Mouse (Mus musculus): Measurements from ENCODE around the gene Rbm8a. TPM values are rescaled to one million over a fixed set of nuclear protein-coding genes. Genes with fewer than 3 reads are reported as not detected.
"Not testable (repeated sequence)": the region's sequence is repeated elsewhere in the genome, so short reads cannot be mapped to it uniquely, and the experiment has no call there.

Gene Rbm8a
- polyA plus RNA-seq, 1 experiment = 14.3 TPM

DNA sequence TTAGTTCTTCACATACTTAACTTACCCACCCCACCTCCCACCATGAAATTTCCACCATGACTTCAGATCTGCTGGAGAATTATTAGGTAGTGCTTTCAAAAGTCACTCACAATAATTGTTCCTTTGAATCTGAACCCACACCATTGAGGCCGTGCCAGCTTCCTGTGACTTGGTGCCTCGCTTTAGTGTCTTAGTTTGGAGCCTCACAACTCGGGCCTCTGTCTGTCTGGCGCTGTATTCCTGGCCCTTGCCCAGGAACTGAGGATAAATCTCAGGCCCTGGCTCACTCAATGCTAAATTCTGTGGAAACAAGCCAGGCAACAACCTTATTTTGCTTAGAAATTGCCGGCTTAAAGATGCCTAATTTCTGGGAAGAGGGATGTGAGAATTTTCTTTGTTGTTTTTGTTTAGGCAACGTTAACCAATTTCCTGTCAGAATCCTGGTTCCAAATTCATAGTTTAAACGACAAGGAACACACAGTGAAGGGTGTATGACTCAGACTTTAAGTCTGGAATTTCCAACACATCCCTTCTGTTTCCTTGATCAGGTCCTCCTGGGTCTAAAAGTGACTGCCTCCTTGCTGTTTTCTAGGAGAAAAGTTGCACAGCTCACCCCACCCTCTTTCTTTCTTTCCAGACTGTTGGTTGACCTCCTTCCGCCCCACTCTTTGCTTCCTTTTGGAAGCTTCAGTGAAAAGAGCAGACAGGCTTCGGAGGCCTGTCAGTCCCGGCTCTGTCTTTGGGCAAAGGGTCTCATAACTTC lies 27.6 kb upstream of the Rbm8a start:
- no peaks in the 10 kb centered on the region for H3K36me3 ChIP-seq (ENCODE audit: control insufficient read depth)

DNA sequence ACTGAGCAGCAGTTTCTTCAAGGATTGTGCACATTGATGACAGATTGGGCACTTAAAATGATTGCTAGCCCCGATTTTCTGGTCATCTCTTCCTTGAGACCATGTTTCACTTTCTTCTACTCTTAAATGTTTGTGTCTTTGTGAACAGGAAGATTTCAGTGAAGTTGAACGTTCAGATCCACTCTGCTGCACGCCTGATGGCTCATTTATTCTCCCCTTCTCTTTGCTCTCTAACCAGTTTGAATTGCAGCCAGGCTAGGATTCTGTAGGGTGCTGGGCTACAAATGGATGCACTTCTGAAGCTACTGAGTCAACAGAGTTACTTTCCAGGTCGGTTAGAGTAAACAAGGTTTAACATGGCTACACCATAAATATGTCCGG lies 27.0 kb upstream of the Rbm8a start:
- Histone ChIP-seq H3K9me3 (ENCODE audit: control insufficient read depth, low read length) (peaks cover 8% of the 10 kb centered on the region), H3K27me3 (ENCODE audit: control insufficient read depth) (peaks cover 63% of the 10 kb centered on the region), H3K36me3 (ENCODE audit: control insufficient read depth) (no peaks in the 10 kb centered on the region), H3K4me3 (replicated peaks) (no peak overlapping the region), H3K4me1 (ENCODE audit: control insufficient read depth) (peaks cover 12% of the 10 kb centered on the region)
- no peak for TF ChIP-seq TAL1 (IDR thresholded peaks at IDR 0.05; ENCODE audit: low read length)
- no peak for TF ChIP-seq GATA1 (IDR thresholded peaks at IDR 0.05; ENCODE audit: low read length)

More for the DNA sequence above, 27.6 kb upstream of the Rbm8a start:
- Histone ChIP-seq H3K4me3 (replicated peaks) (no peak overlapping the region), H3K9me3 (ENCODE audit: control insufficient read depth, low read length) (peaks cover 12% of the 10 kb centered on the region), H3K27me3 (ENCODE audit: control insufficient read depth) (peaks cover 68% of the 10 kb centered on the region), H3K4me1 (ENCODE audit: control insufficient read depth) (peaks cover 17% of the 10 kb centered on the region)
- no peak for TF ChIP-seq TAL1 (IDR thresholded peaks at IDR 0.05; ENCODE audit: low read length)
- TF ChIP-seq GATA1 (IDR thresholded peaks at IDR 0.05; ENCODE audit: low read length) = no peak

DNA sequence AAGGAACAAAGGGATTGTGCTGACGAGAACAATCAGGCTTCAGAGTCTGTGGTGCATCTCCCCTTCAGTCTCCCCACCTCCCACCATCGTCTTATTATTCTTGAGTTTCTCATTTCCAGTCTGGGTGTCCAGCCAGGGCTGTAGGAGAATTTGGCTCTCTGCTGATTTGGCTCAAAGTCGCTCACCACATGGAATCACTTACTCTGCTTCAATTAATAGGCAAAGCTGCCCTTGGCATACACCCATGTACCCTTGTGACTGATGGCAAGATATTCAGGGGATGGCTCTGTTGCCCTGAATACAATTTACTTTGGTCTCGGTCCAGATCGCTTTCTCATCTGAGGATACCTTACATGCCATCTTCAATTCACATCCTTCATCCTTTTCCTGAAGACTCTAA lies 26.4 kb upstream of the Rbm8a start:
- H3K4me1 ChIP-seq (ENCODE audit: control insufficient read depth) = peaks cover 9% of the 10 kb centered on the region
- H3K27me3 ChIP-seq (ENCODE audit: control insufficient read depth) = peaks cover 56% of the 10 kb centered on the region
- H3K36me3 ChIP-seq (ENCODE audit: control insufficient read depth) = no peaks in the 10 kb centered on the region
- no peak overlapping the region for H3K4me3 ChIP-seq (replicated peaks)
- peaks cover 6% of the 10 kb centered on the region; the same call in 1 of the 2 replicates for H3K9me3 ChIP-seq (ENCODE audit: control insufficient read depth, low read length)
- no peak for TF ChIP-seq GATA1 (IDR thresholded peaks at IDR 0.05; ENCODE audit: low read length)

DNA sequence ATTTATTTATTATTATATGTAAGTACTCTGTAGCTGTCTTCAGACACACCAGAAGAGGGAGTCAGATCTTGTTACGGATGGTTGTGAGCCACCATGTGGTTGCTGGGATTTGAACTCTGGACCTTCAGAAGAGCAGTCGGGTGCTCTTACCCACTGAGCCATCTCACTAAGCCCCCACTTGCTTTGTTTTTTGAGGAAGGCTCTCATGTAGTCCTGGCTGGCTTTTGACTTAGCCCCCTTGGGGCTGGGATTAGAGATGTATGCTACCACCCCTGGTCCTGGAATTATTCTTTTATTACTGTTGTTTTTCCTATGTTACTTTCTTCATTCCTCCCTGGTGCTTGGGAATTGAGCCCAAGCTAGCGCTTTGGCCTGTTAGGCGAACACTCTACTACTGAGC lies 23.7 kb upstream of the Rbm8a start:
- peaks cover 29% of the 10 kb centered on the region for H3K27me3 ChIP-seq (ENCODE audit: control insufficient read depth)
- H3K4me3 ChIP-seq (replicated peaks); H3K9me3 ChIP-seq (ENCODE audit: control insufficient read depth, low read length); H3K4me1 ChIP-seq (ENCODE audit: control insufficient read depth); H3K36me3 ChIP-seq (ENCODE audit: control insufficient read depth): not testable (repeated sequence)

DNA sequence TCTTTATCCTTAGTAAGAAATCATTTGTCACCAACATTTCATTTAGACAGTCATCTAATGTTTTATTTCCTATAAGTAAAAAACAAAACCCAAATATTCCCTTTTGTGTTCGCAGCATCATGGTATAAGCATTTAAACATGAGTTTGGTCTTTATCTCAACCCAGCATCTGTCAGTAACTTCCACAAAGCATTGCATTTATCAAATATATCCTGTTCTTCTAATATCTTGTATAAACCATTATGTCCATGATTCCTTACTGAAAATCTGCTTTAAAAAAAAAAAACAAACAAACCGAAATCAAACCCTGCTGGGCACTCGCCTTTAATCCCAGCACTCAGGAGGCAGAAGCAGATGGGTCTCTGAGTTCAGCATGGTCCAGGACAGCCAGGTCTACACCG lies 23.1 kb upstream of the Rbm8a start:
- Histone ChIP-seq H3K36me3 (ENCODE audit: control insufficient read depth) (no peaks in the 10 kb centered on the region), H3K4me3 (replicated peaks) (no peak overlapping the region), H3K9me3 (ENCODE audit: control insufficient read depth, low read length) (no peaks in the 10 kb centered on the region), H3K4me1 (ENCODE audit: control insufficient read depth) (no peaks in the 10 kb centered on the region), H3K27me3 (ENCODE audit: control insufficient read depth) (peaks cover 23% of the 10 kb centered on the region)
- TF ChIP-seq GATA1 (IDR thresholded peaks at IDR 0.05; ENCODE audit: low read length) (no peak), TAL1 (IDR thresholded peaks at IDR 0.05; ENCODE audit: low read length) (no peak)

DNA sequence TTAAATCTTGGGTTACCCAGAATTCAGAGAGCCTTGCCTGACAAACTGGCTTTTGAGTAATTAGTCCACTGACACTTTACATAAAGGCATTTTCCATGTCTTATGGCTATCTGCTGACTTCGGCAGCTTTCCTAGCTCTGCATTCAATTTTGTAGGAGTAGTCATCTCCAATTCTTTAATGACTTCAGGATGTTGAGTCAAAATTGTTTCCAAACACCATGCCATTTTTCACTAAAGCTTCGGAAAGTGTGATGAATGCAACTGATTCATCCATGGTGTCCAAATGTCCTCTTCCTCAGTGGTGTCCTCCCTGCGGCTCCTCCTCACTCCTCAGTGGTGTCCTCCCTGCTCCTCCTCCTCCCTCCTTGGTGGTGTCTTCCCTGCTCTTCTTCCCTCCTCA lies 11.8 kb upstream of the Rbm8a start:
- H3K4me3 ChIP-seq (replicated peaks) = no peak overlapping the region
- H3K27me3 ChIP-seq (ENCODE audit: control insufficient read depth) = no peaks in the 10 kb centered on the region
- peaks cover 2% of the 10 kb centered on the region; the same call in 1 of the 2 replicates for H3K4me1 ChIP-seq (ENCODE audit: control insufficient read depth)
- H3K36me3 ChIP-seq (ENCODE audit: control insufficient read depth) = peaks cover 12% of the 10 kb centered on the region
- H3K9me3 ChIP-seq (ENCODE audit: control insufficient read depth, low read length) = no peaks in the 10 kb centered on the region
- TF ChIP-seq TAL1 (IDR thresholded peaks at IDR 0.05; ENCODE audit: low read length) (no peak), GATA1 (IDR thresholded peaks at IDR 0.05; ENCODE audit: low read length) (no peak)

DNA sequence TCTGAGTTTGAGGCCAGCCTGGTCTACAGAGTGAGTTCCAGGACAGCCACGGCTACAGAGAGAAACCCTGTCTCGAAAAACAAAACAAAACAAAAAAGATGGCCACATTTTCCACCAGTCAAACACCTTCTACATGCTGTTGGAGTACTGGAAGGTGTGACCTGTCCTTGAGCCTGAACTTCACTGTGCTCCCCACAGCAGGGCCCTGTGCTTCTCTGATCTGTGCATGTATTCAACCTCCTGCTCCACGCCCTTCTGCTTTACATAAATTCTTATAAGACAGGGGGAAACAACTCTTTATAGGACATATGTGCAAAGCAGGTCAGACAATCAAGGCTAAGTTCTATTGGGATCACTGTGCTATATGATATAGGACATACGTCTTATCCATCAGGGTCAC lies 6.5 kb upstream of the Rbm8a start:
- Histone ChIP-seq H3K9me3 (ENCODE audit: control insufficient read depth, low read length) (no peaks in the 10 kb centered on the region), H3K27me3 (ENCODE audit: control insufficient read depth) (no peaks in the 10 kb centered on the region), H3K4me1 (ENCODE audit: control insufficient read depth) (no peaks in the 10 kb centered on the region), H3K4me3 (replicated peaks) (no peak overlapping the region), H3K36me3 (ENCODE audit: control insufficient read depth) (peaks cover 26% of the 10 kb centered on the region)
- TF ChIP-seq TAL1 (IDR thresholded peaks at IDR 0.05; ENCODE audit: low read length) (no peak), GATA1 (IDR thresholded peaks at IDR 0.05; ENCODE audit: low read length) (no peak)

DNA sequence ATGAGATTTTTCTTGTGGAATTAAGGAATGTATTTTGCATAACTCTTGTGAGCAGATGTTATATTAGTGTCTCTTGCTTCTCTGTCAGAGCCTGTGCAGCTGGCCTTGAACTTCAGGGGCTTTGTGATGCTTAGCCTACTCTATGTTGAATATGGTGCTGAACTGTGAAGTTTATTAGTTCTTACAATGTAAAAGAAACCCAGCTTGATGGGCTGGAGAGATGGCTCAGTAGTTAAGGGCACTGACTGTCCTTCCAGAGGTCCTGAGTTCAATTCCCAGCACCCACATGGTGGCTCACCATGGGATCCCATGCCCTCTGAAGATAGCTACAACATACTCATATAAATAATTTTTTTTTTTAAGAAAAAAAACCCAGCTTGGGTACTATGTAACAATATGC lies 2.3 kb downstream of the Rbm8a start:
- H3K36me3 ChIP-seq (ENCODE audit: control insufficient read depth) = peaks cover 38% of the 10 kb centered on the region
- no peaks in the 10 kb centered on the region for H3K9me3 ChIP-seq (ENCODE audit: control insufficient read depth, low read length)
- H3K27me3 ChIP-seq (ENCODE audit: control insufficient read depth) = no peaks in the 10 kb centered on the region
- no peak overlapping the region for H3K4me3 ChIP-seq (replicated peaks)
- H3K4me1 ChIP-seq (ENCODE audit: control insufficient read depth) = peaks cover 57% of the 10 kb centered on the region
- no peak for TF ChIP-seq GATA1 (IDR thresholded peaks at IDR 0.05; ENCODE audit: low read length)
- TF ChIP-seq TAL1 (IDR thresholded peaks at IDR 0.05; ENCODE audit: low read length) = no peak

DNA sequence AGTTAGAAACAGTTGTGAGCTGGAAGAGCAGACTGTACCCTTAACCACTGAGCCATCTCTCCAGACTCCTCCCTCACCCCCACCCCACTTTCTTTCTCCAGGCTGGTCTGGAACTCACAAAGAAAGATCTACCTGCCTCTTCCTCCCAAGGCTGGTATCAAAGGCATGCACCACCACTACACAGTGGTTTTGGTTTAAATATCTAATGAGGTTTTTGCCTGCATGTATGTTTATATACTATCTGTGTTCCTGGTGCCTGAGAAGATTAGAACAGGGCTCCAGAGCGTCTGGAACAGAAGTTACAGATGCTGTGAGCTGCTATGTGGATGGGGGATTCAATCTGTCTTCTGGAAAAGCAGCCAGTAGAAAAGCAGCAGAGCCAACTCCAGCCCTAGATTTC lies 4.3 kb downstream of the Rbm8a start:
- peaks cover 55% of the 10 kb centered on the region for H3K4me1 ChIP-seq (ENCODE audit: control insufficient read depth)
- TF ChIP-seq TAL1 (IDR thresholded peaks at IDR 0.05; ENCODE audit: low read length) = no peak
- TF ChIP-seq GATA1 (IDR thresholded peaks at IDR 0.05; ENCODE audit: low read length) = no peak
- peaks cover 52% of the 10 kb centered on the region for H3K36me3 ChIP-seq (ENCODE audit: control insufficient read depth)
- H3K4me3 ChIP-seq (replicated peaks) = no peak overlapping the region
- no peaks in the 10 kb centered on the region for H3K9me3 ChIP-seq (ENCODE audit: control insufficient read depth, low read length)
- H3K27me3 ChIP-seq (ENCODE audit: control insufficient read depth) = no peaks in the 10 kb centered on the region
